Mouse (Mus musculus) naive thymus-derived CD4-positive, alpha-beta T cell, adult 2 months (primary cell): Measurements from ENCODE around the gene Bbs2.

Experiments used
- DNase-seq: peaks from one replicate; pipeline ENCODE4 v3.0.0-alpha.2; 2011; ENCODE audit warnings: low read depth

Gene Bbs2

GRCm38 (mm10) chr8:94098996-94099395, 268 bp upstream of the Bbs2 start:
- no peak for DNase-seq

GRCm38 (mm10) chr8:94094281-94094680, 4.4 kb downstream of the Bbs2 start:
- peak; percentile 20 for DNase-seq

- DNase-seq, result no peak
These were observed 5.9 kb downstream of the Bbs2 start for GRCm38 (mm10) chr8:94092848-94093247.

DNA sequence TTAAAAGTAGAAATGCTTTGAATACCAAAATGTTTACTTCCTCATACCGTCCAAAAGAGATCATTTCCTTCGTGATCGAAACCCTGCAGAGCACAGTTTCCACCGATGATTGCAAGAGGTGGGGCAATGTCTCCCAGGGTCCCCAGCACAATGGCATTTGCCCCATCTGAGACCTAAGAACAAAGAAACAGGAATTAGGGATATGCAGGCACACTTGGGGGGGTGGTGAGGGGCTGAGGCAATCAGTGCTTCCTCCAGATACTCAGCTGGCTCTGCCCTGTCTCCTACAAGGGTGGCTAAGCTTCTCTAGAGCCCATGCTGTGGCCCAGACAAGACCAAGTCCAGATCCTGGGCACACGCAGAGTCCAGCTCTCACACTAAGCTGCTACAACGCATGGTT, 9.0 kb downstream of the Bbs2 start:
- DNase-seq, result no peak

DNA sequence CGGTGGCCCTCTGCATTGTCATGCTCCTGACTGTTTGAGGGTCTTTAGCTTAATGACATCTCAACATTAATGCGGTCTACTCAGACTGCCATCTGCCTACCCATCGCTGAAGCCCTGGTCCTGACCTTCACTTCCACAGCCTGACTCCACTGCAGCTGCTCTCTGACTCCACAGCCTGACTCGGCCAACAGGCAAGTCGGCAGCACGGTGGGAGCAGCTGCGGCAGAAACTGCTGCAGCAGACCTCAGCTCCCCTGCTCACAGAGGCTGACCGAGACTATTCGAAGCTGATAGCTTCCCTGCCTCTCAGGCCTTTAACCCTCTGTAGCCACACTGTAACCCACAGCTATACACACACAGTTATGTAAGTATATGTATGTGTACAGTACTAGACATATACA, 10.8 kb downstream of the Bbs2 start:
- no peak for DNase-seq

DNA sequence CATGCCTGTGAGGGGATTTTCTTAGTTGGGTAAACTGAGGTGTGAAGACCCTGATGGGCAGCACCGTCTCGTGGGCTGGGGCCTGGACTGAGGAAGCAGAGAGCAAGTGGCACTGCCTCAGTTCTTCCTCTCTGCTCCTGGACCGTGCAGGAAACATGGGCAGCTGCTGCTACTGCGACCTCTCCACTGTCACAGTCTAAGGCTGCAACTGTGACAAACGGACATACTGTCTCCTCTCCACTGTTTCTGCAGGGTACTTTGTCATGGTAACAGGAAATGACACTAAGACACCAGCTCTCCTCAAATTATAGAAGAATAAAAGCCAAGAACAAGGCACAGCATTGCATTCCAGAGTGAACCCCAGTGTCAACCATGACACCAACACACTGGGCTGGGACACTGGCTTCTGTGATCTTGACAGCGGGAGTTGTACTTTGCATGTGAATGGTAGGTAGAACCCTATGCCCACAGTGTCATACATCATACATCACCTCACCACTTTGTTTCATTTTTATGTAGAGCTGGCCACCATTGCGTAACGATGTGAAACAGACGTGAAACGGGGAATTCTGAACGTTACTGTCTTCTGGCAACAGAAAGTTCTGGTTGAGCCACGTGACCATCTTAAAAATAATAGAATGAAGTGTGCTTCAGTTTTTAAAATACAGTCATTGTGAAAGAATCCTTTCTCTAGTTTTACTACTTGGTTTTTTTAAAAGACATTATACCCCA, 22.1 kb downstream of the Bbs2 start:
- no peak for DNase-seq

DNA sequence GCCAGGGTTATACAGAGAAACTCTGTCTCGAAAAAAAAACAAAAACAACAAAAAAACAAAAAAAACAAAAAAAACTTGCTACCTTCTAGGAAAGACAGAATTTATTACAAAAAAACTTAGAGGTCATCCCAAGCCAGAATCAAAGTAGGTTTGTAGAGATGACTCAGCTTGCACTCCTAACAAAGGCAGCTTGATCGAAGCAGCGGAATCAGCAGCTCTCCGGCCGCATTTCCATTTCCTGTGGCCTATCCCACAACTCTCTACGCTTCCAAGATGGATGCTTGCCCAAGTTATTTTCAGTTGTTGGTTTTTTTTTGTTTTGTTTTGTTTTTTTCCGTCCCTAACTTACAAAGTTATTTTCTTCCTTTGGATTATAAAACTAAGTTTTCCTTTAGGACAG, 29.9 kb downstream of the Bbs2 start:
- DNase-seq, result no peak

GRCm38 (mm10) chr8:94066121-94066863, 32.4 kb downstream of the Bbs2 start:
- DNase-seq, result no peak

DNA sequence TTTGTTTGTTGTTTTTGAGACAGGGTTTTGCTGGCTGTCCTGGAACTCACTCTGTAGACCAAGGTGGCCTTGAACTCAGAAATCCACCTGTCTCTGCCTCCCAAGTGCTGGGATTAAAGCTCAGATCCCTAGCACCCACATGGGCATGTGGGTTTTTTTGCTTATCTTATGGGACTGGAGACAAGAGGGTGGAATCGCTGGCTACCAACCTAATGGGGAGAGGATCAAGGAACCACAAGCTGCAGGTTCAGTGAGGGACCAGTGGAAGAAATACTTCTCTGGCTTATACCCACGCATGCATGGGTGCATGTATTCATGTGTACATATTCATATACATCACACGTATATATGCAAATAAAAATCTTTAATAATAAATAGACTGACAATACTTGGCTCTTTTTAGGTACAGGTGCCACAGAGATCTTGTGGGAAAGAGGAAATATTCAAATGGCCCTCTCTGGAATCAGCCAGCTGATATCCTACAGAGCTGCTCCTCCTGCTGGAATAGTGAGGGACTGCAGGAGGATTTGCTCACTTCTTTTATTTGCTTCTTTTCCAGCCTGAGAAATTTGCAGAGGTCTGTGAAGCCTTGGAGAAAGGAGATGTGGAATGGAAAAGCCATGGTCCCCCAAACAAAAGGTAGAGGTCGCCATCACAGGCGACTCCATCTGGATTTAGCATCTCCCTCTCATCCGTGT, 41.4 kb downstream of the Bbs2 start:
- peak; percentile 51 for DNase-seq

DNA sequence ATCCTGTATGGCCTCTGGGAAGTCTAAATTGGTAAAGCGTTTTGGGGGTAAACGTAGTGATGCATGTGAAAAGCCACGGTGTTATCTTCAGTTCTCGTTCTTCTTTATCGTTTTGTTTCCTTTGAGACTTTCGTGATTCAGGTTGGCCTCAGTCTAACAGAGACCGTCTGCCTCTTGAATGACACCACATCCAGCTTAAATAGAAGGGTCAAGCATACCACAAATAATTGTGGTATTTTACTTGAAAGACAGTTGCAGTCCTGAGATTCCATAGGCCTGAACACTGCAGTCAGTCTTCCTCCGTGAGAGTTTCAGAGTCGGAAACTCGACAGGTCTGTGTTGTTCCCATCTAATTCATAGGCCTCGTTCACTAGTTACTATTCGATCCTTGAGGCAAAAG, 46.0 kb downstream of the Bbs2 start:
- DNase-seq, result no peak

GRCm38 (mm10) chr8:94047845-94048244, 50.9 kb downstream of the Bbs2 start:
- DNase-seq, result no peak

DNA sequence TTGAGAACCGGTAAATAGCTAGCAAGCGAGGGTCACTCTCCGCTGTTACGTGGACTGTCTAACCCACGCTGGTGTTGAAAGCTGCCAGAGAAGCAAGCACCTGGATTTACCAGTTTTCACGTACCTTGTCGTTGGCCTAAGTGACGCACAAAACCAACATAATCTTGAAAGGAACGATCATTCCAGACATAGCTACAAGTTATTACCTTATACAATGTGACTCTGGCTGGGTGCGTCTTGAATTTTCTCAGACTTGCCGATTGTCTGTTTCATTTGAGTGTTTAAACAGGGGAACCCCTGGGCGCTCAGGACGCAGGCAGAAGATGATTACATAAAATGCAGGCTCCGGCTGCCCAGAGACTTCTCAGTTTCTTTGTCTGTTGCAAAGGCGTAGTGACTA, 60.9 kb downstream of the Bbs2 start:
- DNase-seq, result peak; percentile 38

DNA sequence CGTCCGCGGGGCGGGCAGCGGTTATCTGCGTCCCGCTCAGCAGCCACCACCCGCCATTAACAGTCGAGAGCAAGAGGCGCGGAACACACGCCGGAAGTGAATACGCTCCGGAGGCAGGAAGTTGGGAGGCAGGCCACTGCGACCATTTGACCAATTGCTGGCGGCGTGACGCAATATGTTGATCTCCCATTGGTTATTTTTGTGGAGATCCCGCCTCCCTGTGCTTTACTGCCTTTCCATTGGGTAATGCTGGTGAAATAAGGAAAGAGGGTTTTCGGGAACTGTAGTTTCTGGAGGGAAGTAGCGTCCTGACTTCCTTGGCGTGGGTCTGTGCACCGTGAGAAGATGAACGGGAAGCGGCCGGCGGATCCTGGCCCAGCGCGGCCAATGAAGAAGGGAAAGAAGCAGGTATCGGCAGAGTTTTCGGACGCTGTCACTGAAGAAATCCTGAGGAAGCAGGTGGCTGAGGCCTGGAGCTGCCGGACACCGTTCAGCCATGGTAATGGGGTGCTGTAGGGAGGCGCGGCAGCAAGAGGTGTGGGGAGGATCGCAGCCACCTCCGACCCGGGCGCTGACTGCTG, 61.7 kb downstream of the Bbs2 start, which contains the start of the genes Nudt21 and Ogfod1:
Nudt21 (minus strand) TSS at position 88 of the 581 bp plus-strand sequence.
Ogfod1 (plus strand) TSS at position 255 of the 581 bp plus-strand sequence.
- peak; percentile 100 for DNase-seq

GRCm38 (mm10) chr8:94036541-94036940, 62.2 kb downstream of the Bbs2 start:
- peak; percentile 67 for DNase-seq

- DNase-seq, result peak; percentile 11
These were observed 63.5 kb downstream of the Bbs2 start for GRCm38 (mm10) chr8:94035200-94035599.

GRCm38 (mm10) chr8:94033601-94034000, 65.1 kb downstream of the Bbs2 start:
- no peak for DNase-seq

DNA sequence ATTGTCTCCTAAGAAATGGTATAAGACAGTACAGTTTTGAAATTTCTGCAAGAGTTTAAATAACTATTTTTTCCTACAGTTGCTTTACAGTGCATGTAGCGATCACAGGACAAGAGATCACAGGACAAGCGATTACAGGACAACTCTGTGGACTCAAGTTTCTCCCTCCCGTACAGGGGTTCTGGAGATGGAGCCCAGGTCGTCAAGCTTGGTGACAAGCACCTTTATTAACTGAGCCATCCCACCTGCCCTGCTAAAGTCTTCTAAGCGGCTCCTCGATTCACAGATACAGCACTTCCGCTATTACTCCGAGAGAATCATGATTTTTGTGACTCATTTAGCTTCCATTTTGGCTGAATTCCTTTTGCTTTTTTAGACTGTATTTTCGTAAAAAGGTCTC, 69.0 kb downstream of the Bbs2 start:
- no peak for DNase-seq

DNA sequence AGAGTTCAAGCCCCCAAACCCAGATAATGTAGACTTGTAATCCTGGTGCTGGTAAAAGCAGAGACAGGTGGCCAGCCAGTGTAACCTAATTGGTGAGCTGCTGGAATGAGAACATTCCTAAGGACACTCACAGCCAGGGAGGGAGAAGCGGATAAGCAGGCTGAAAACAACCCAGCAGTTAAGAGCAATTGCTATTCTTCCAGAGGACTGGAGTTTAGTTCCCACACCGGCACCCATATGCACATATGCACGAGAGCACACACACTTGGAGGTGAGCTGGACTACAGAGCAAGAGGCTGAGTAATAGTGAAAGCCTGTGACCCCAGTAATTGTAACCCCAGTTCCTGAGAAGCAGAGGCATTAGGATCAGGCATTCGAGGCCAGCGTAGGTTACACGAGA, 74.8 kb downstream of the Bbs2 start:
- DNase-seq, result no peak
